Mouse (Mus musculus) monocyte, adult 5-6 weeks (primary cell): ENCODE data around the gene Dad1. TPM values are rescaled to one million over a fixed set of nuclear protein-coding genes. Genes with fewer than 3 reads are reported as not detected.
"Not testable (repeated sequence)": the region's sequence is repeated elsewhere in the genome, so short reads cannot be mapped to it uniquely, and the experiment has no call there.

ENCODE experiments used
- ATAC-seq: fragments of 153-309, 156-312 bp; replicated peaks from 2 replicates; pipeline ENCODE4 v1.8.0; 2017; ENCODE audit warnings: mild to moderate bottlenecking; ENCODE audit not compliant: low TSS enrichment, insufficient number of reproducible peaks, severe bottlenecking, poor library complexity, low FRiP score
- total RNA-seq: library from RNA; stranded (forward); fragments of 200-1000, 200-491, 200-594 nt; gene quantifications from 3 replicates; pipeline ENCODE4 v1.2.3, GENCODE M21; 2017

Dad1 gene
- total RNA-seq, 1 experiment from 2014 or later = 55.5 TPM

DNA sequence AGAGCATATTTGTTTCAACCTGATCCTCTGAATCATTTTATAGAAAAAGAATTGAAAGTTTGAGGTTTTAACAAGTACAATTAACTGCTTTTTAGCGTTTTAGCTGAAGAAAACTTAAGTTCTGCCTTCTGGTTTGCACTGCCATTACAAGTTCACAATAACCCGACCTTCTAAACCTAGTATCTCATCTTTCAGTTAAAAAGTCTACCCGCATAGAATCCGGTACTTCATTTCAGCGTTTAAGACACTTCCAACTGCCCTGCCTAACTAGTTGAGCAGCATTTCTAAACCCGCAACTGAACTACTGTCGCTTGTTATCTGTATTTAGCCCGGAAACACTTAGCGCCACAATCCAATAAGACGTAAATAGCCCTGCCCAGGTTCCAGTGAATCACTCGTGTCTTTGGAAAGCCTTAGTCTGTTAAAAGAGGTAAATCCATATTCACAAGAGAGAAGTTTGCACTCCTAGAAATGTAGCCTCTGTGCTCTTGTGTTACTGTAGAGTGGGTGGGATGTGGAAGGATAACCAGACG lies 832 bp upstream of the Dad1 start:
- no peak for ATAC-seq

DNA sequence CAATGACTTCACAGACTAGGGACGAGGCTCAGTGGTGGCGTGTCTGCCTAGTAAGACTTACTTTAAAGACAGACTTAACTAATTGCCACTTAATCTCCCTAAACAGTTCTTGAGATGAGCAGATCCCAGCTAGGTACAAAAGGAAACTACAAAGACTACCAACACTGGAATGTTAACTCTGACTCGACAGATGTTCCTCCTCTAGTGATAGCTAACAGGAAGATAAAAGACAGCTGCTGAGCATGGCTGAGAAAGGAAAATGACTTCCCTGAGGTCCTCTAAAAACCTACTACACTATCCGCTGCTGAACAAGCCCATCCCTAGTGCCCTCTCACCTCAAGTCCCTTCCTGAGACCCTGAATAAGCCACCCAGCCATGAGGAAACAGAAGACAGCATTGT lies 3.8 kb downstream of the Dad1 start:
- ATAC-seq = no peak

DNA sequence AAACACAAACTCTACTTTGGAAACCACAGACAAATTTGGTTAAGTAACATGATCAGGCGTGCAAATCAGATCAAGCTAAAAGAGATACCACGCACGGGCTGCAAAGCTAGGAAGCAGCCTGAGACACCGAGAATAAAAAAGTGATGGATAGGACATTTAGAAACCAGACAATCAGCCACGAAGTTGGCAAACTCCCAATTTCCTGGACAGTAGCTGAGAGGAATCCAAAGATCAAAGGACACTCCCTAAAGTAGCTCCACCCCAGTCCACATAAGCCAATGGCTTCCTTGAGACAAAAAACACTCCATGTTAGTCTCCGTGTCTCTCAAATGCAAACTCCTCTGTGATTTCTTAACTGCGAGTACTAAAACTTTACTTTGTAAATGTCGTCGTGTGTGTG lies 4.6 kb downstream of the Dad1 start:
- no peak for ATAC-seq

DNA sequence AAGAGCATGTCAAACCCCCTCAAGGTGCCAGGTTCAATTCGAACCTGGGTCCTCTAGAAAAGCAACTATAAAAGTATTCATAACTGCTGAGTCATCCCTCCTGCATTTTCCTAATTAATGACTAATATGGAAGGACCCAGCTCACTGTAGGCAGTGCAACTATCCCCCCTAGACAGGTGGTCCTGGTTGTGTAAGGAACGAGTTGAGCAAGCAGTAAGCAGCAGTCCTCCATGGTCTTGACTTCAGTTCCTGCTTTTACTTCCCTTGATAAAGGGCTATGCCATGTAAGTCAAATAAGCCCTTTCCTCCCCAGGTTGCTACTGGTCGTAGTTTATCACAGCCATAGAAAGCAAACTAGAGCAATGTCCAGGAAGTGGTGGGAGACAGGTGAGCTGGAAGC lies 7.7 kb downstream of the Dad1 start:
- no peak for ATAC-seq

DNA sequence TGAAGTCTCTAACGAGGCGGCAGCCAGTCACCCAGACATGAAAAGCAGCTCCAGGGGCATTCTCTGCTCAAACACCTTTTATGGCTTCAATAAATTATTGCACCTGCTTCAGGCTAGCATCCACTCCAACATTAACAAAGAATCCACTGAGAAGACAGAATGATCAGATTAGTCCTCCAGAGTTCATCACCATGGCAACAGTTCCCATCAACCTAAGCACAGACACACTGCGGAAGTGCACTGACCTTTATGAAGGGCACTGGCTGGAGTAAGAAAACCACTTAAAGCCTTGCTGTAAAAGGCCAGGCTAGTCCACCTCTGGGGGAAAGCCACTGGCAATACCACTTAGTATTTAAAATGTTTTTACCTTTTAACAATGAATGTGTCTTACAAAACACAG lies 9.7 kb downstream of the Dad1 start:
- no peak for ATAC-seq

DNA sequence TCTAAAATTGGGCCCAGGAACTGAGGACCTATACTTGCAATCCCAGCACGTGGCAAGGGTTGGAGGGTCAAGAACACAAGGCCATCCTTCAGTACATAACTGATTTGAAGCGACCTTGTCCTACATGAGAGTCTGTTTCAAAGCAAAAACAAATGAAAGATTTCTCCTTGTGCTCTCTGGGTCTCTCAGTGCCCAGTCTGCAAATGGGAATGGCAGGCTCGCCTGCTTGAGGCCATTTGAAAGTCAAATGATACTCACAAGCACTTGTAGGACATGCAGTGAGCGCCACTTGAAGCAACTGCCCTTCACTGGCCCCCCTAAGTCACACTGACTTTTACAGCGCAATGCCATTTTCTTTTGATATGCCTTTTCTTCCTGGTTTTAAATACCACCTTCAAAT lies 13.4 kb downstream of the Dad1 start:
- no peak for ATAC-seq

DNA sequence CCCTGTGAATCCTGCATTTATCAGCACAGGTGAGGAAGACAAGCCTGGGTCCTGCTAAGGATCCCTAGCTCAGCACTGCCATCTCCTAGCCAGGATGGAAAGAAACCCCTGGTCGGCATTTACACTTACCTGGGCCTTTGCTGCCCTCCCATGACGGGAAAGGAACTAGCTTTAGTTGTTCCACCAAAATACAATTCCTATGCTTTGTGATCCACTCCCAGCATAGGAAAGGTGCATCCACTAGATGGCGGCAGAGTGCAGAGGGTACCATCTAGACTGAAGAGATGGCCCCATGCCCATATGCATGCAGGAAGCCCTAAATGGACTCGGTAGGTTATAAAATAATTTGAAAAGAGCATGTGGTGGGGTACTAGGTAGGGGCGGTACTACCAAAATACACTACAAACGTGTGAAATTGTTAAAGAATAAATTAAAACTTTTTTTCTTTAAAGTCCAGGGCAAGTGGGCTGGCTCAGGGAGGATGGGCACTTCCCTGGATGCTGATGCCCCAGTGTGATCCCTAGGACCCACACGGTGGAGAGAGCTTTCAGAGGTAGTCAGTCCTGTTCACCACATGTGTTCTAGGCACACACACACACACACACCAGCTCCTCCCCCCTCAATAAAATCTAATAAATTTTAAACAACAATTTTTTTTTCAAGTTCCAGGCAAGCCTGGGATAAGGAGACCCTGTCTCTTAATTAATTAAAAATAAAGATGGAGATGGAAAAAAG lies 14.7 kb downstream of the Dad1 start:
- peak; percentile 85 for ATAC-seq

DNA sequence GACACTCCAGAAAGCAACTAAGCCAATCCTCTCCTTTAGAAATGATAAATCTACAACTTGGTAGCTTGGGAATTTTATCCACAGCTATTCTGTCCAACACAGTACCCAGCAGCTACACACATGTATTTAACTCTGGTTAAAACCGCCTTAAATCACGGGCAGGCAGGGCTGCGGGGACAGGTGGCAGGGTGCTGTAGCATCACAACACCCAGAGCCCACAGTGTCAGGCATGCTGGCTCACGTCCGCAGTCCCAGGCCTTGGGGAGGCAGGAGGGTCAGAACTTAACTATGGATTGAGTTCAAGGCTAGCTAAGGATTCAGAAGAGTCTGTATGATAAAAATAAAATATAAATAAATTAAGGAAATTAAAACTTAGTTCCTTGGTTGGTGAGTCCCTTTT lies 17.0 kb downstream of the Dad1 start:
- no peak for ATAC-seq

DNA sequence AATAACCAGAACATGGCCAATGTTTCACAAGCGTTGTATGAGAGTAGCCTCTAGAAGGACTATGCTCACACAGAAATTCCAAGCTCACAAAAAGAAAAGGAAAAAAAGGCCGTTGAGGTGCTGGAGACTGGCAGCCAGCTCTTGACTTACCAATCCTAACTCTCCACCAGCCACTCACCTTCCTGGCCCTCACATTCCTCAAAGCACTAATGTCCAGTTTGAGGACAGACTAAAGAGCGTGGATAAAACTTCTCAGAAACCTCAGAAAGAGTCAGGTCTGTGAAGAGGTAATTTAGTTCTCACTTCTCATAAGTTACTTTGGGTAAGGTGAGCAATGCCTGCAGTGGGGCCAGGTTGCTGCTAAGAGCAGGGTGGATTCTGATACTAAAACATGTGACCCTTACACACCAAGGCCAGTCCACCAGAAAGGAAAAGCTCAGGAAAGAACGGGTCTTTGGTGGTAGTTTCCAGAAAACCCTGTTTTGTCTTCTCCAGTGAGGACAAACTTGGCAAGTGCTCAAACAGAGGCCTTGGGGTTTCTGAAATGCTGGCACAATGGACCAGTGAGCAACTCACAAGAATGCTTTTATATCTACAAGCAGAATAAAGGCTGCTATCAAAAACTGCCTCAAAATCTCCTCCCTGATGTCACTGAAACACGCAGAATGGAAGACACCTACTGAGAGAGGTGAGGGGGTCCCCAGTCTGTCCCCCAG lies 17.9 kb downstream of the Dad1 start:
- ATAC-seq = no peak

DNA sequence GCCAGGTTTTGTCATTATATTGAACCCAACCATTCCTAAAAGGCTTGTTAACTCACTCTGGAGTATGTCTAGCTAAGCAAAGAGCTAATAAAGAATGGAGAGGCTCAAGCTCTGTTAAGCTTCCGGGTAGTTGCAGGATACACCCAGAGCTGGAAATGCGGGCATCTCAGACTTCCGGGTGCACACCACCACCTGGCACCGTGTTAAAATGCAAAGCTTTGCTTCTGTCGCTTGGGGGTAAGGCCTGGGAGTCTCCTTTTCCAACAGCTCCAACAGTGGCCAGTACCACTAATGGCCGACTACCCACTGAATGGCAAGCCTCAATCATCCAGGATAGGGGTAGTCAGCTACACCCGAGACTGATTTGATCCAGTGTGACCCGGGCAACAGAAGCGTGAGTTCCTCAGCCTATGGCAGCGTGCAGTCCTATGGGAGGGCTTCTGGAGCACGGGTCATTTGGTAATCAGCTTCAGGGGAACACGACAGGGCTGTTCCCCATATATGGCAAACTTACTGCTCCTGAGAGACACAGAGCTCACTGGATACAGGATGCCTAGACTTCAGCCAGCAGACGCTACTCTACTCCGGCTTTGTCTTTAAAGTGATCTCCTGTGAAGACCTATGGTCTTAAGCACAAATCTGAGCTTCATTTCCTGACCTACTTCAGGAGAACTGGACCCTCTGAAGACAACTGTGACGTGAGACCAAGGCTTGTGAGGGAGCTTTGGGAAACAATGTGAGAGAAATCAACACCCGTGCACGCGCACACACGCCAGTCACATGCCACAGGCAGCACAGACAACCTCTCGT lies 19.5 kb downstream of the Dad1 start:
- no peak for ATAC-seq

DNA sequence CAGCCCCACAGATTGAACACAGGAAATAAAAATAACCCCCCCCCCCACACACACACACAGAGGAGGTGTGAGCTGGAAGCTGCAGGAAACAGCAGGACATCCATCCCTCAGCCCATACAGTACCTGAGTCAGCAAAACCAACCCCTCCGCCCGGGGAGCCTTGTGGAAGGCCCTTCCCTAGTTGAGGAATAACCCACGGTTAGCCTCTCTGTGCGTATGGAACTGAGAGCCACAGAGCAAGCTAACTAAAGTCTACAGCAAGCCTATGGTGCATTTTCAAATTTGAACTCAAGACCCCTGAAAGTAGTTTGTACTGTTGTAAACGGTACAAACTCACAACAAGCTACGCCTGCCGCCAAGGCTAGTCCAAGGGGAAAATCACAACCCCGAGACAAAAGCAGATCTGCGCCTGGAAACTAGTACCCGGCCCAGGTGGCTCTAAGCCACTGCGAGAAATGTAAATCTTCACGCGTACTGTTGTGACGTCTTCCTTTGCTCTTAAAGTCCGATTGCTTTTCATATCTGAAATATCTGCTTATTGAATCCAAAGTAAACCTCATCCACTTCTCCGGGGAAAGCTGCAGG lies 20.3 kb downstream of the Dad1 start:
- no peak for ATAC-seq

DNA sequence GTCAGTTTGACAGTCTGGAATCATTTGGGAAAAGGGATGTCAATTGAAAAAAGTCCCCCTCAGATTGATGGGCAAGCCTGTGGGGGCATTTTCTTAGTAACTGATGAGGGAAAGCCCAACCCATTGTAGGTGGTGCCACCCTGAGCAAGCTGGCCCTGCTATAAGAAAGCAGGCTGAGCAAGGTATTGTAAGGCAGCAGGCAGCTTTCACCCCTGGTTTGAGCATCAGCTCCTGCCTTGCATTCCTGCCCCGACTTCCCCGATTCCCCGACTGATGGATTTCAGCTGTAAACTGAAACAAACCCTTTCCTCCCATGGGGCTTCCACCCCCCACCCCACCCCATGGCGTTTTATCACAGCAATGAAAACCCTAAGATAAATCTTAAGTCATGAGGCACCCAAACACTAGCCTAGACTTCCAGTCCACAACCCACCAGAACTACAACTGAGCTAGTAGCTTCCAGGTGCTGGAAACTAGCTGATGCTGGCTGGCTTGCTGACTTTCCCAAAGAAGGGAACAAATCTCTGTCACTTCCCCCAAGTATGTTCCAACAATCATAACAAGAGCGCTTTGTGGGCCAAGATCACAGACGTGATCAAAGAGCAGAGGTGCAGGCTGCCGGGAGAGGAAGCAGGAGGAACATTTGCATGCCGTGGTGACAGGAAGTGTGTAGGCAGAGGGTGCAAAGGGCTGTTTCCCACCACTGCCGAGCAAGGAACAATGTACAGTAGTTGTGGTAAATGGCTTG lies 20.9 kb downstream of the Dad1 start:
- ATAC-seq = peak; percentile 66

DNA sequence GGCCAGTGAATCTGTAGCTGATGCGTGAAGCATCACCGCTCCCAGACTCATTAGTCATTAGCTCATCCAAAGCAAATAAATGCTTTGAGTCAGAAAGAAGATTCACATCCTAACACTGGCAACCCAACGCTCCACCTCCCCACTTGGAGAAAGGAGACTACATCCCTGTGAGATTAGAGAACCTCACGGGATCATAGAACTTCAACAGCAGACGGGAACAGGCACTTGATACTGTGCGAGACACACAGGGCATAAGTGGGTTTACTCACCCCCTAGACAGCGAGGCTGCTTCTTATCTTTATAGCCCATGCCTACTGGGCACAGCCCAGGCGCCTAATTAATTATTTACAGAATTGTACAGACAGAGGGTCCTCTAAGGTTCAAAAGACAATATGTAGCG lies 21.8 kb downstream of the Dad1 start:
- no peak for ATAC-seq

DNA sequence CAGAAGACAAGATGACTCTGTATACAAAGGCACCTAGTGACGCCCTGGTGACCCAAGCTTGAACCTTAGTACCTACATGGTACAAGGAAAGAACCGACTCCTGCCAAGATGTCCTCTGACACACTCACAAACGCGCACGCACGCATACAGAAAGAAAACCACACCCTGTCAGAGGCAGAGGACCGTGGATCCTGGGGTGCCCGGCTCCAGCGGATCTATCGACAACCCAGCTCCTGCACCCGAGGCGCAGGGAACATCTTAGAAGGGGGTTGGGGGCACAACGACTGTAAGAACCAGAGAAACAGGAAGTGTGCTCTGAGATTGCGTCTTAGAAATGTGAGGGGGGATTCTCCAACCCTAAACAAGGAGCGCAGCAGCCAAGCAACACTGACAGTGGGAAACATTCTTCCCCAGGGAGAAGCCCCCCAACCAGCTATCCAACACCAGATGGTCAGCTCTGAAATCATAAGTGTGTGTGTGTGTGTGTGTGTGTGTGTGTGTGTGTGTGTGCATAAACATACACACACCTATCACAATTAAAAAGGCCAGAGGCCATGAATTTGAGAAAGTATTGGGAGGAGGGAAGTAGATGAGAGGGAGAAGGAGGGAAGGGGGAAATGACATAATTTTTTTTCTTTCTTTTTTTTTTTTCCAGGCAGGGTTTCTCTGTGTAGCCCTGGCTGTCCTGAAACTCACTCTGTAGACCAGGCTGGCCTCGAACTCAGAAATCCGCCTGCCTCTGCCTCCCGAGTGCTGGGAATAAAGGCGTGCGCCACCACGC lies 22.5 kb downstream of the Dad1 start:
- ATAC-seq = no peak

DNA sequence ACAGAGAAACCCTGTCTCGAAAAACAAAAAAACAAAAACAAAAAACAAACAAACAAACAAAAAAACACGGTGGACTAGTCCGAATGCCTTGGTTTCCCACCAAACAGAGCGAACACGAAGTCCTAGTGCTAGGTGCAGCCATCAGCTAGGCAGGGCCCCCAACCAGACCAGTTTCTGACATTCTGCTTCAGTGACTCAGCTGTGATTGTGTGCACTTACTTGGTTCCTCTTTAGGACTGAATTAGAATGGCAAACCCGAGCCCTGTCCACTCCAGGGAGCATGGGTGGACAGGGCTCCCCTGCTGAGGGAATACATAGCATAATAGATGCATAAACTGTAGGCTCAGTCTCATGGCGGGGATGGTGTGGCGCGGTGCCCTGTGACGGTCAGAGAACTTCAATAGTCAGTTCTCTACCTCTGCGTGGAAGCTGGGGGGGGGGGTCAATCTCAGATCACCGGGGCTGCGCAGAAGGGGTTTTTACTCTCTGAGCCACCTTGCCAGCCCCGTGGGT lies 23.2 kb downstream of the Dad1 start:
- ATAC-seq = no peak

DNA sequence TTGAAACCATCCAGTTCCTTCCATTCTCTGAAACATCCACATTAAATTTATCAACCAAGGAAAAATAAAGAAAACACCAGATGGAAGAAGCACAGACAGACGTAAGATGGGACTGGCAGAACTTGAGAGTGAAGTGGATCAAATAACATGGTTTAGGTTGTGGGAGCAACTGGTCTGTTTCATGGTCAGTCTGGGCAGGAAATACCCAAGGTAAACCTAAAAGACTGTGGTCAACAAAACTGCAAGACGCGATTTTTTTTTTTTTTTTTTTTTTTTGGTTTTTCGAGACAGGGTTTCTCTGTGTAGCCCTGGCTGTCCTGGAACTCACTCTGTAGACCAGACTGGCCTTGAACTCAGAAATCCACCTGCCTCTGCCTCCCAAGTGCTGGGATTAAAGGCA lies 24.1 kb downstream of the Dad1 start:
- not testable (repeated sequence) for ATAC-seq

DNA sequence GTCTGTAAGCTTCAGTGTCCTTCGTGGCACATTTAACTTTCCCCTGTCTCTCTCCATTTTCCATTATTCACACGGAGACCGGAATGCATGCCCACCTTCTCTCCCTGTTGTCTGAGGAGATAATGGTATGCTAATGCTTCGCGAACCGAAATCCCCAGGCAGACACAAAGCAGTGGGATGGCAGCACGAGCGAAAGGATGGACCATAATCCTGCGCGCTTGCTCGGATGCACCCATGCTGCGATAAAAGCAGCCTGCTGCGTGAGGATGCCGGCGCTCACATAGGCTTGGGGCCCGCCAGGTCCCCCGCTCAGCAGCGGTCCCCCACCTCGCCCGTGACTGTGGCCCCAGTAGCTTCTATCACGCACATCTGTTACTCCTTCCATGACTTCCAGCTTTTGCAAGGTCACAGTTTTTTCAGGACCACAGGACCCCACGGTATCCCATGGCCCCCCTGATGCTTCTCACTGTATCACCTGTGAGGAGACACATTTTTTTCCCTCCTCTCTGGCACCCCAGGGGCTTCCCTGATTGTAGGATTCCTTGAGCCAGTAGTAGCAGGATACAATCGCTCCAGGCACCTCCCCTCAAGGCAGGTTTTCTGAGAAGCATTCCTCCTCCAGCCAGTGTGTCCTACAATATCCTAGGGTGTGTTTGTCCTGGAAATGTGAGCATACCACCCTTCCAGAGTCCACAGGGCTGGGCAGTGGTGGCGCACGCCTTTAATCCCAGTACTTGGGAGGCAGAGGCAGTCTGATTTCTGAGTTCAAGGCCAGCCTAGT lies 24.8 kb downstream of the Dad1 start:
- ATAC-seq = no peak
